Mouse (Mus musculus) gastrocnemius, adult 18-20 months (tissue): Measurements from ENCODE around the gene Aldh3b2. TPM values are rescaled to one million over a fixed set of nuclear protein-coding genes. Genes with fewer than 3 reads are reported as not detected.

ENCODE experiments used
- DNase-seq: peaks from one replicate; pipeline ENCODE4 v3.0.0; 2021; ENCODE audit warnings: low spot score
- total RNA-seq, 2 experiments: library from RNA; stranded (reverse); gene quantifications; 2 replicates each; pipeline ENCODE4 v1.2.3; 2021

Gene Aldh3b2
- total RNA-seq, 2 experiments from 2014 or later: 0.14 to 0.26 TPM

- DNase-seq: no peak
These were observed 39.0 kb downstream of the Aldh3b2 start for GRCm38 (mm10) chr19:4011086-4011485.

- DNase-seq: peak; percentile 98
These were observed 40.4 kb downstream of the Aldh3b2 start, which contains the start of gene Ndufv1 for GRCm38 (mm10) chr19:4012432-4013022. TSS of gene Ndufv1 (minus strand) at chr19:4012806.

GRCm38 (mm10) chr19:4013066-4013465 is 40.9 kb downstream of the Aldh3b2 start:
- no peak for DNase-seq

GRCm38 (mm10) chr19:4014802-4015201 is 42.7 kb downstream of the Aldh3b2 start:
- DNase-seq: no peak

DNA sequence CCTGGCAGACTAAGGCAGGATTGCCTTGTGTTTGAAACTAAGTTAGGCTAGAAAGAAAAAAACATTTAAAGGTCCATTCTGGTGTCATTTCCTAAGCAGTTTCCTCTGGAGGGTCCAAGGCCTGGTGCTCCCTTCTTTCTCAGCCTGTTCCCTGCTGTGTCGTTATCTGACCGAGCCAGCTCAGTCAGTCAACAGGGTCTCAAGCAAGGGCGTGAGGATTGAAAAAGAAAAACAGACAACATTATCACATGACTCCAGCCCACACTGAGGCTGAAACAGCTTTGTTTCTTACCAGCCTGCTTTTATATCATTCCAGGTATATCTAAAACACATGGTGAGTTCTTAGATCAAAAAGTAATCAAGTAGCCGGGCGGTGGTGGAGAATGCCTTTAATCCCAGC is 43.5 kb downstream of the Aldh3b2 start:
- DNase-seq: no peak

DNA sequence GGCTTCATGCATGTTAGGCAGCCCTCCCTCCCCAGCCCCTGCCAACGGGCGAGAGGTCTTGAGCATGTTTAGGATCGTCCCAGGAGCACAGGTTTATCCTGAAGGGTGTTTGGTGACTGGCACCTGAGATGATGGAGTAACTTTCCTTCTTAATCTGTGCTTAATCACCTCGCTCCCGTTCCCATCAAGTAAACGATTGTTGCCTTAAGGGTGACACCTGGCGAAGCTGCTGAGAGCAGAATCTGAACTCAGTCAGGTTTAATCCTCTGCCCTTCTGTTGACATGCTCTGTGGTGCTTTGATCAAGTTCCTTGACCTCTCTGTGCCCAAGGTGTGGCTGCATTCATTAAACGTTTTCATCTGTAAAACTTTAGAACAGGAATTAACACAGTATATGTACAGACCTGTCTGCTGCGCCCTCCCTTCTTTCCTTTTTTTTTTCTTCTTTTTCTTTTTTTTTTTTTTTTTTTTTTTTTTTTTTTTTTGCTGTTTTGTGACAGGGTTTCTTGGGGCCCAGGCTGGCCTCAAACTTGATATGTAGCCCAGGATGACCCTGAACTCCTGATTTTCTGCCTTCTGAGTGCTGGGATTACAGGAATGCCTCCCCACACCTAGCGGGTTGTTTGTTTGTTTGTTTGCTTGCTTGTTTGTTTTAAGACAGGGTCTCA is 45.9 kb downstream of the Aldh3b2 start:
- DNase-seq: no peak

DNA sequence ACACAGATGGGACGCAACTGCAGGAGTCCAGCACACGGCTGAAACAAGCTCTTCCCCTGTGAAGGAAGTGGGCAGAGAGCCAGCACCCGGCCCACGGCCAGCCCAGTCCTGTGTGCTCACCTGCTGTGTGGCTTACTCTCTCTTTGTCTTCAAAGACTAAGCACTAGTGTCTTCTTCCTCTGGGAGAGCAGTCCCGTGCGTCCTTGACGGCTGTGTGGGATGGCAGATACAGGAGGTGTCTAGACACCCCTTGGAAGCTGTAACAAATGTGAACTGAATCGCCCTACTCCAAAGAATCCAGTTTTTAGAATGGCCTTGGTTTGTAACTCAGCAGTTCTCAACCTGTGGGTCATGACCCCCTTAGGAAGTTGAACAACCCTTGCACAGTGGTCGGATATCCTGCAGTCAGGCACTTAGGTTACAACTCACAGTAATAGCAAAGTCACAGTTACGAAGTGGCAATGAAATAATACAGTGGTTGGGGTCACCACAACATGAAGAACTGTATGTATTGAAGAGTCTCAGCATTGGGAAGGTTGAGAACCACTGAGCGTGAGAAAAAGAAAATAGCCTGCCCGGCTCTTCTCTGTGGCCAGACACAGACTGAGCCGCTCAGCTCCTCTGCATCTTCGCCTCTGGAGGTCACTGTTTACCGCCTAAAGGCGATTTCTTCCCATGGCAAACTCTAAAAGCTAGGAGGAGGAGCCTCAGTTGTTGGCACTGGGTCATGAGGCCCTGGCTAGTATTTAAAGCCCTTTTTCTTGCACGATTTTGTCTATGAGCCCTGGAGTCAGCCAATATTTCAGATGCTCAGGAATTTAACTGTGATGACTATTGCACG is 46.8 kb downstream of the Aldh3b2 start:
- peak; percentile 92 for DNase-seq

DNA sequence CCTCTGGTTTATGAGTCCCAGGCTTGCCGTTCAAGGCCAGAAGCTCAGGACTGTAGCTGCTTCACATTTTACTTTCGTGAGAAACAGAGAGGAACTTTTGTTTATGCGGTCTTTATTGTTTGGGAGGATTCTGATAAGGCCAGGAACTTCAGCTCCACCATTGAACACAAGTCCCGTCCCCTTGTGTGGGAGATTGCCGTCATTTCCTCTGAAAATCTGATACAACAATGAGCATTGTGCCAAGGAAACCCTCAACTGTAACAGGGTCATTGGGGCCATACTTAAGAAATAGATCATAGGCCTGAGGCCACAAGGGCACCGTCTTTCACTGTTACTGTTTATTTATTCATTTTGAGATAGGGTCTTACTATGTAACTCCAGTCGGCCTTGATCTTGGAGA is 51.1 kb downstream of the Aldh3b2 start:
- no peak for DNase-seq

GRCm38 (mm10) chr19:4027576-4027975 is 55.4 kb downstream of the Aldh3b2 start:
- no peak for DNase-seq

Other genes with a start within 250 kb of the Aldh3b2 start
- 10 to 100 TPM; 19.1 to 19.6 TPM for gene Kmt5b, start 204.9 kb upstream of the Aldh3b2 start, total RNA-seq
- gene Chka, start 120.6 kb upstream of the Aldh3b2 start, total RNA-seq: 1 to 10 TPM; 1.4 to 3.0 TPM
- 1 to 10 TPM; 2.5 to 4.0 TPM for gene Tcirg1, start 65.2 kb upstream of the Aldh3b2 start, total RNA-seq
- gene Ndufs8, start 59.6 kb upstream of the Aldh3b2 start, total RNA-seq: 100 to 1,000 TPM; 257 to 270 TPM
- gene Aldh3b1, start 42.5 kb upstream of the Aldh3b2 start, total RNA-seq: under 1 TPM; 0.62 to 0.83 TPM
- gene Unc93b1, start 37.1 kb upstream of the Aldh3b2 start, total RNA-seq: 1 to 10 TPM; 3.2 to 5.8 TPM
- not detected for gene Aldh3b3, start 13.7 kb upstream of the Aldh3b2 start, total RNA-seq
- gene Acy3, start 14.2 kb downstream of the Aldh3b2 start, total RNA-seq: 1 to 10 TPM; 1.3 to 2.0 TPM
- gene Tbx10, start 20.4 kb downstream of the Aldh3b2 start, total RNA-seq: not detected
- gene Nudt8, start 28.3 kb downstream of the Aldh3b2 start, total RNA-seq: 10 to 100 TPM; 23.8 to 30.1 TPM
- gene Gm49405, start 28.3 kb downstream of the Aldh3b2 start, total RNA-seq: under 1 TPM; 0.14 to 0.40 TPM
- gene Doc2g, start 31.0 kb downstream of the Aldh3b2 start, total RNA-seq: under 1 TPM; 0.82 to 1.00 TPM
- 100 to 1,000 TPM; 423 to 466 TPM for gene Ndufv1, start 40.5 kb downstream of the Aldh3b2 start, total RNA-seq
- gene Gstp1, start 65.7 kb downstream of the Aldh3b2 start, total RNA-seq: 100 to 1,000 TPM; 480 to 487 TPM
- 100 to 1,000 TPM; 206 to 226 TPM for gene Gstp2, start 73.7 kb downstream of the Aldh3b2 start, total RNA-seq
- not detected for gene Gstp3, start 87.2 kb downstream of the Aldh3b2 start, total RNA-seq
- not detected for gene Cabp2, start 109.2 kb downstream of the Aldh3b2 start, total RNA-seq
- gene Cdk2ap2, start 124.9 kb downstream of the Aldh3b2 start, total RNA-seq: 10 to 100 TPM; 18.7 to 19.9 TPM
- 1 to 10 TPM; 2.0 to 3.7 TPM for gene Pitpnm1, start 127.7 kb downstream of the Aldh3b2 start, total RNA-seq
- gene Aip, start 153.5 kb downstream of the Aldh3b2 start, total RNA-seq: 10 to 100 TPM; 82.2 to 84.7 TPM
- not detected for gene Gpr152, start 167.5 kb downstream of the Aldh3b2 start, total RNA-seq
- gene Cabp4, start 171.7 kb downstream of the Aldh3b2 start, total RNA-seq: not detected
- gene Coro1b, start 176.3 kb downstream of the Aldh3b2 start, total RNA-seq: 10 to 100 TPM; 11.9 to 13.4 TPM
- not detected for gene Ptprcap, start 181.3 kb downstream of the Aldh3b2 start, total RNA-seq
- gene Rps6kb2, start 191.0 kb downstream of the Aldh3b2 start, total RNA-seq: 10 to 100 TPM; 24.8 to 25.9 TPM
- 10 to 100 TPM; 21.8 to 30.3 TPM for gene Carns1, start 203.2 kb downstream of the Aldh3b2 start, total RNA-seq
- 1 to 10 TPM; 5.5 to 5.9 TPM for gene Tbc1d10c, start 219.0 kb downstream of the Aldh3b2 start, total RNA-seq
- 100 to 1,000 TPM; 200 to 201 TPM for gene Ppp1ca, start 219.7 kb downstream of the Aldh3b2 start, total RNA-seq
- gene Rad9a, start 229.3 kb downstream of the Aldh3b2 start, total RNA-seq: 1 to 10 TPM; 2.6 to 2.8 TPM
- gene Clcf1, start 241.9 kb downstream of the Aldh3b2 start, total RNA-seq: under 1 TPM; 0.34 to 0.47 TPM
- gene AC109138.7, start 242.0 kb downstream of the Aldh3b2 start, total RNA-seq: not detected